In genomic region chr11:4294495-4295351, GRCm38 (mm10) we compare ENCODE assay signal across 9 mouse cellular contexts. TPM values are rescaled to one million over a fixed set of nuclear protein-coding genes. Genes with fewer than 3 reads are reported as not detected.
A peak's percentile ranks its signal among the peaks of the same experiment; 100 is the strongest.
DNase-seq lines count a peak whose midpoint lies in the region; ATAC-seq and TF ChIP-seq lines count a peak whose summit lies in the region.
"Had no signal": no experiment of that assay in that cellular context is flagged by ENCODE, and none has a peak within 500 bp of the region (broad histone marks: within the 10 kb centered on the region; RNA-seq: fewer than 3 reads in every experiment).

No protein-coding gene starts in this region.

- H3K9ac ChIP-seq in heart, embryonic 11.5 days (ENCODE audit: low read depth, low read length) = no peak overlapping the region

- H3K4me1 ChIP-seq in heart, embryonic 11.5 days (ENCODE audit: control insufficient read depth, insufficient read depth, low read length) = peaks cover 49% of the 10 kb centered on the region
- peaks cover 21% of the 10 kb centered on the region for H3K4me1 ChIP-seq in kidney, adult 2 months (ENCODE audit: control insufficient read depth, insufficient read depth, low read length)

- no peak overlapping the region for H3K4me2 ChIP-seq in heart, embryonic 11.5 days

- H3K27ac ChIP-seq in heart, embryonic 11.5 days (ENCODE audit: low read depth, low read length) = no peak overlapping the region
- H3K27ac ChIP-seq in kidney, adult 2 months (ENCODE audit: insufficient read depth, low read depth, low read length) = no peak overlapping the region

- peaks cover 8% of the 10 kb centered on the region for H3K27me3 ChIP-seq in heart, embryonic 11.5 days (ENCODE audit: control insufficient read depth, insufficient read depth, low read length)
- H3K27me3 ChIP-seq in kidney, adult 2 months (replicated peaks; ENCODE audit: control insufficient read depth, insufficient read depth, low read length) = no peaks in the 10 kb centered on the region

- WGBS in heart, embryonic 11.5 days (ENCODE audit: insufficient replicate concordance) = 30% methylated on average over 14 of the region's 14 CpGs
- WGBS in kidney, adult 2 months = 35% methylated on average over 14 of the region's 14 CpGs

- no peak overlapping the region for H3K4me3 ChIP-seq in heart, embryonic 11.5 days (ENCODE audit: low read depth, low read length)
- H3K4me3 ChIP-seq in kidney, adult 2 months (ENCODE audit: insufficient read depth, low read depth, low read length) = no peak overlapping the region

- H3K36me3 ChIP-seq in heart, embryonic 11.5 days (ENCODE audit: control insufficient read depth, insufficient read depth, low read length) = no peaks in the 10 kb centered on the region
- H3K36me3 ChIP-seq in kidney, adult 2 months (ENCODE audit: control insufficient read depth, insufficient read depth, low read length) = no peaks in the 10 kb centered on the region

- TF ChIP-seq CTCF in kidney, adult 2 months (conservative IDR thresholded peaks at IDR 0.05; ENCODE audit: insufficient read depth, insufficient read length, low read depth, low read length) = no peak

- no peak for ATAC-seq in heart, embryonic 11.5 days (replicated peaks; ENCODE audit: insufficient number of reproducible peaks, low FRiP score, low TSS enrichment)

- peak; percentile 97 for DNase-seq in heart, adult 11 months
- peak; percentile 66 for DNase-seq in MN1 (ENCODE audit: low spot score)
- peak; percentile 31 for DNase-seq in cerebellum, adult 8-10 months
- peak; percentile 73 for DNase-seq in kidney, adult 2 months
- peak; percentile 42 for DNase-seq in thymus, postnatal 4 days
- DNase-seq in right cerebral cortex, postnatal 10 days (ENCODE audit: low spot score in 2 of 2) = no peak
- no peak for DNase-seq in urinary bladder, adult 2 months (ENCODE audit: low spot score)

- no peak for TF ChIP-seq POLR2A in kidney, adult 2 months (IDR thresholded peaks at IDR 0.05; ENCODE audit: low read depth, low read length)

- H3K9me3 ChIP-seq in heart, embryonic 11.5 days (replicated peaks; ENCODE audit: control insufficient read depth, low read length) = no peaks in the 10 kb centered on the region

RNA-seq across cellular contexts. Expression of gene Lif, which starts 37.4 kb away (rescaled TPM):
- 0.06 and 0.11 TPM in 2 replicates for polyA plus RNA-seq in heart, embryonic 11.5 days (2014; fragmentation: Nextera tagmentation; extraction: Ambion mirVana)
- polyA plus RNA-seq in kidney, adult 2 months (2012; rRNA removed) = 0.56 and 0.67 TPM in 2 replicates
- 2.5 and 2.8 TPM in 2 replicates for polyA plus RNA-seq in urinary bladder, adult 2 months (2012; rRNA removed)
- polyA plus RNA-seq: neural tube, embryonic 11.5 days had no signal

RNA-seq across cellular contexts. Expression of gene Osm, which starts 58.5 kb away (rescaled TPM):
- 0.10 and 0.11 TPM in 2 replicates for polyA plus RNA-seq in heart, embryonic 11.5 days (2014; fragmentation: Nextera tagmentation; extraction: Ambion mirVana)
- polyA plus RNA-seq in kidney, adult 2 months (2012; rRNA removed) = 0.07 and 0.20 TPM in 2 replicates
- 0.28 and 0.39 TPM in 2 replicates for polyA plus RNA-seq in urinary bladder, adult 2 months (2012; rRNA removed)
- polyA plus RNA-seq: neural tube, embryonic 11.5 days had no signal

Comparison
In these comparisons a context has a peak if more than half of its experiments do, and no peak if none do; other contexts are left out.
1. DNase-seq: peak in heart, adult 11 months (single experiment), MN1 (single experiment), cerebellum, adult 8-10 months (single experiment), kidney, adult 2 months (single experiment) and thymus, postnatal 4 days (single experiment); none in right cerebral cortex, postnatal 10 days (0 of 2) and urinary bladder, adult 2 months (single experiment).